Mouse (Mus musculus): ENCODE results near the gene Nav2.
A peak's percentile ranks its signal among the peaks of the same experiment; 100 is the strongest.

The Nav2 gene

DNA sequence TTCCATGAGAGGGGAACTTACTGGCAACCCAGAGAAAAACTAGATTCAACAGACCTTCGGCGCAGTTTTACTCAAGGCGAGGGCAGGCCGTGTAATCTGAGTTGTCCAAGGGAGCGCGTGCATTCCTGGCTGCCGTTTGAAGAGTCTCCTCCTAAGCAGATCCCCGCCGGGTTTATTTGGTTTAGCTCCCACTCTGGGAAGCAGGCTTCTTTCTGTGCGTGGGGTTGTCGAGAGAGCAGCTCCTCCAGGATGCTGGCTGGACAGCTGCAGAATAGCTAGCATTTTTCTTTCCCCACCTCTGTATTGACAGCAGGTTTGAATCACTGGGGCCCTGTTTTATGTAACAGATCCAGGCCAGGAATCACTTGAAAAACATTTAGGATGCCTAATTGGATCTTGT is 529.4 kb downstream of the Nav2 start:
- DNase-seq (ENCODE audit: low spot score in 2 of 2) = peak; percentile 52 to 58

DNA sequence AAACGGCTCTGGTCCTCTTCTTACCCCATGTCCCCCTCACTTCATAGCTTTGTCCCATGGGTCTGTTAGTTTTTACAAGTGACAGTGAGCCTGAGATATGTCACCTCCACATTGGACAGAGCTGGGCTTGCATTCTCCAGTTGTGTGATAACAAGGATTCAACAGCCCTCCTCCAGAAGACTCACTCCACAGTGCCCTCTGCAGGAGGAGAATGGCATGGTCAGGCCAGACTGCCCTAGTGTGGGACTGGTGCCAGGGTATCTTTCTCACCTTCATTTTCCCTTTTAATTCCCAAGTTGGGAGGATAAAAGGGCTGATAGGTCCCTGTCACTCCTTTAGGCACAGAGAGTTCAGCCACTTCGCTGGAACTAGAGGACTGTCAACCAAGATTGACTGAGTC is 530.6 kb downstream of the Nav2 start:
- DNase-seq (ENCODE audit: low spot score in 2 of 2) = no peak

DNA sequence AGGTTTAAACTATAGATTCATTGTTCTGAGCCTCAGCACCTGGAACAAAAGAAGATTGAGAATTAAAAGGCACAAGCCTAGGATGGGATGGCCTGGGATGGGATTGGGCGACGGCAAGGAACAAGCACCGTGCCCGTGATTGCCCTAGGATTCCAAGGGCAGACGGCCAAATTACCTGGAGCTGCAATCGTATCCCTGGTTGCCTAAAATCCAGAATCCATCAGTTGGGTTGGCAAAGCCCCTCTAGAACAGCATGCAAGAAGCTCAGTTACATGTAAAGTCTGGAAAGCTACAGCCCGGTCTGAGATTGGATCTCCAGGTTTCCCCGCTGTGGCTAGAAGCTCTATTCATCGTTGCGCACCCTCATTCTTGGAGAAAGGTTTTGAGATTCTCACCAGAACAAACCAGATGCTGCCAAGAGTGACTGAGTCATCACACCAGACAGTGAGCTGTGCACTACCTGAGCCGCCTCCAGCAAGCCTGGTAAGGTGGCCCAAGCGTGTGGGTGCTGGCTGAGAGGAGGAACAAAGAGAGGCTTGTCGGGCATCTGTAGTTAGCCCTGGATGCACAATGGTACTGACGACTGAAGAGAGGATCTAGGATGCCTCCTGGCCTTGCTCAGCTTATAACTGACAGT is 531.9 kb downstream of the Nav2 start:
- peak; percentile 71 to 73 for DNase-seq (ENCODE audit: low spot score in 2 of 2)

DNA sequence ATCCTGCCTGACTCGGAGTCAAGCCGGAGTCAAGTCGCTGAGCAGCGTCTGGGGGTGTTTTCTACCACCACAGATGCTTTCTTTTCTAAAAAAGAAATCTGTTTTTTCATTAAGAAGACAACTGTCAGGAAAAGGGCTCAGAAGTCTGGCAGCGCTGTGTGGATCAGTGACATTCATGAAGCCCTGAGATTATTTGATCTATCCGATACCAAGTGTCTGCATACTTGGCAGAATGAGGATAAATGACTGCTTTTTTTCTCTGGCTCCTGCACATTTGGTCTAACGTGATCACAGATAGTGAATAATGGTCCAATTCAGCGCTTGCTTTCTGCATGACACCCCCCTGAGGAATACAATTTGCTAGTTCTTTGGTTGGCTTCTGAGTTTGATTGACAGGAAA is 533.7 kb downstream of the Nav2 start:
- no peak for DNase-seq (ENCODE audit: low spot score in 2 of 2)

DNA sequence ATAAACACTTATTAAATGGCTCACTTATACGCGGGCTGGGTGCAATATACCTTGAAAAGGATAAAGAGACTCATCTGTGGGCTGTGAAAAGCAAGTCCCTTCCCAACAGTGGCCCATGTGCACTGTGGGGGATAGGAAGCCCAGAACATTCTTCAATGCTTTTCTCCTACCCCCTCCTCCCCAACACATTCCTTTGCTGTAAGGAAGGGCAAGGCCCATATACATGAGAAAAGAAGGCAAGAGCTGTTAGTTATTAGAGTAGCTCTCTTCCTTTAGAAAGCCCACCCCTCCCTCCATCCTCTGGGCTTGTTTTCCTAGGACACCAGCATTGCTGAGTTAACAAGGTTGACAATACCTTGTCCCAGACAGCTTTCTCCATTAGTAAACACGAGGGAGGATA is 540.1 kb downstream of the Nav2 start:
- DNase-seq (ENCODE audit: low spot score in 2 of 2) = no peak

DNA sequence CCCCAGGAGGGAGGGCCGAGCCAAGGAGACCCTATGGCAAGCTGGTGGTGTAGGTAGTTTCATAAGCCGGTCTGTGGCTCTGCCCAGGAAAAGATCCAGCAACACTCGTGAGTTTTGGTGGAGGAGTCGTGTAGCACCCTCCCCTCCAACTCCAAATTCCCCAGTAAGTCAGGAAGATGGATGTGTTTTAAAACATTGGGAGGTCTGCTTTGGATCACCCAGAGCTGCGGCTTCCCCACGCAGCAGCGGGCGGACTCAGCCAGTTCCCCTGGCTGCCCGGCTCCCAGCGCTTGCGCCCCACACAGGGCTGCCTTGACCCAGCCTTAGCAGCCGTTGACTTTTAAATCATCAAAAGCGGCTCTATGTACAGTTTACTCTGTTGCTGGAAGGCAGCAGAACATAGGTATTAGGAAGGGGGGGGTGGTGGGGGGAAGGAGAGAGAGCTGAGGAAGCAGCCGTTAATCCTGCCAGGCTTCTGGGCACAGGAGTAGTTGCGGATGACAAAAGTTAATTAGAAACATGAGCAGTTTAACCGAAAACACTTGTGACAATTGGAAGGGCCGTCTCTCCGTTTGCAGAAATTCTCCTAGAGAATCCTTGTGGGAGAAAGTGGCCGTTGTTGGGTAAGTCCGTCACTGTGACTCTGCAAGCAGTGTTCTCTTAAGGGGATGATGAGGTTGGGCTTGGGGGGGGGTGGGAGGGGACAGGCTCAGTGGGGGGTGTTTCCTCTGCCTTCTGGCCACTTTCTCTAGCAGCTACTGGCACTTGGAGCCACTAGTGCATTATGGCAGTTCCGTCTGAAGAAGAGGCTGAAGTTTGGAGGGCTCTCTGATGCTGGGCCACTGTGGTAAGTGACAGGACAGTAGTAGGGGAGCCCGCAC is 542.0 kb downstream of the Nav2 start:
- no peak for DNase-seq (ENCODE audit: low spot score in 2 of 2)

DNA sequence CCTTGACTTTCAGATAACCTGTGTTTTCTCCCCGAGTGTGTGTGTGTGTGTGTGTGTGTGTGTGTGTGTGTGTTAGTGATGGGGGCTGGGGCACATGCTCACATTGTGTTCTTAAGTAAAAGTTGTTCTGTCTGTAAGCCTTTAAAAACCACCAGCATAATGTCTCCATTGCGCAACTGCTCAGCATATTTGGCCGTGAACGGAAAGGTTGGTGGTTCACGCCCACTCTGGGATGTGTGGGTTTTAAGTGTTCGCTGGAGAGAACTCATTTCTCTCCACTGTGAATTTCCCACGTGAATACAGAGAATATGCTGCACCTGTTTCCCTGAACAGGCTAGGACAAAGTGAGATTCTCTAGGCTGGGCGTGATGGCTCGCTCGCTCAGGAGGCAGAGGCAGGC is 542.7 kb downstream of the Nav2 start:
- peak; percentile 68 to 76 for DNase-seq (ENCODE audit: low spot score in 2 of 2)

DNA sequence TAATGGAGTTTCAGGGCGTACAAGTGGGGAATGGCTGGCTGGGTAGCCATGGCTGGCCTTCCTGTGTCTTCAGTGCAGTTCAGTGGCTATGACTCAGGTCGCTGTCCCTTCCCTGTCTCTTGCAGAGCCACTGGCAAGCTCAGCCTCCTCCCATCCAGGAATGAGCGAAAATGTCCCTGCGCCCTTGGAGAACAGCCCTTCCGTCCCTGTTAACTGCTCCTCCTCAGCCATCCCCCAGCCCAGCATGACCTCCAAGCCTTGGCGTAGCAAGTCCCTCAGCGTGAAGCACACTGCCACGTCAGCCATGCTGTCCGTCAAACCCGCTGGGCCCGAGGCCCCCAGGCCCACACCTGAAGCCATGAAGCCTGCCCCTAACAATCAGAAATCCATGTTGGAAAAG is 543.8 kb downstream of the Nav2 start:
- DNase-seq (ENCODE audit: low spot score in 2 of 2) = no peak

DNA sequence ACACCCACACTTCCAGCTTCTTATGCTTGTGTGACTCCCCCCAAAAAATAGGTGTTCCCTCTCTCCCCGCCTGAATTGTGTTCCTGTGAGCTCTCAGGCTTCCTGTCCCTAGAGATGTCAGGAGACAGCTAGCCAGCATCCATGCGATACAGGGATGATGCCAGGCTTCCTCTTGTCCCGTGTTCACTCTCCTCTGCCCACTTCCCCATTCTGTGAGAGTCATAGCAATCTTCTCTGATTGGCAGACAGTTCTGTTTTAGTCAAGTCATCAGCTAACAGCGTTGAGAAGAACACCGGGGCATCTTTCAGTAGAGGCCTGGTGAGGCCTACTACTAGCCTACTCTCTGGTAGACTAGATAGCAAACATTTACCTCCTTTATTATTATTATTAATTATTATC is 546.1 kb downstream of the Nav2 start:
- DNase-seq (ENCODE audit: low spot score in 2 of 2) = no peak

DNA sequence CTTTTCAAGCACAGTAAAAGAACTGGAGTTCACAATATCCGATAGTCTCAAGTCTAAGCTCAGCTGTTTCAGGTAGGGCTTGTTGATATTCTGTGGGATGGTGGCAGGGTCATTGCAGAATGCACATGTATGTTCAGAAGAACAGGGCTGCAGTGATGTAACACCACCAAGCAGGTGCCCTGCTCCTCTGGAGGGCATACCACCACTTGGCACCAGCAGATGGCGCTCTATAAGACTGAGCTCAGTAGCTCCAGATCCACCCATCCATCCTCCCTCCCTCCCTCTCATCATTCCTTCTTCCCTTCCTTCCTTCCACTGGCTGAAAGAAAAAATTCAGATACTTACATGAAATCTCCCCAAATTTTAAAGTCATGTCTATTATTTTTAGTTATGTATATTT is 547.6 kb downstream of the Nav2 start:
- DNase-seq (ENCODE audit: low spot score in 2 of 2) = no peak

DNA sequence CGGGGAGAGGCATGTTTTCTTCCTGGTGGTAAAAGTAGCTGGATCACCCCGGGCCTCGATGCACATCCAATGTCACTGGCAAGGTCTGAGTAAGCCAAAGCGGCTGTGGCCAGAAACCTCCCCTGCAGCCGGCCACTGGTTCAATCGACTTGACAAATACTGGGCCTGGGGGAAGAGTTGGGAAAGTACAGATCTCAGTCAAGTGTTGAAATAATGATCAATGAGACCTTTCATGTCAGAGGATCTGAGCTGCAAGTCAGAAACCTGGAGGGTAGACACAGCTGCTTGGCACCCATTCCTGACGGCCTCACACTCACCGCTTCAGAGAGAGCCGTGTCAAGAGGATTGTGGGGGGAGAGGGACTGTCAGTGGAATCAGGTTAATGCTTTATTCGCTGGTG is 548.9 kb downstream of the Nav2 start:
- DNase-seq (ENCODE audit: low spot score in 2 of 2) = no peak

DNA sequence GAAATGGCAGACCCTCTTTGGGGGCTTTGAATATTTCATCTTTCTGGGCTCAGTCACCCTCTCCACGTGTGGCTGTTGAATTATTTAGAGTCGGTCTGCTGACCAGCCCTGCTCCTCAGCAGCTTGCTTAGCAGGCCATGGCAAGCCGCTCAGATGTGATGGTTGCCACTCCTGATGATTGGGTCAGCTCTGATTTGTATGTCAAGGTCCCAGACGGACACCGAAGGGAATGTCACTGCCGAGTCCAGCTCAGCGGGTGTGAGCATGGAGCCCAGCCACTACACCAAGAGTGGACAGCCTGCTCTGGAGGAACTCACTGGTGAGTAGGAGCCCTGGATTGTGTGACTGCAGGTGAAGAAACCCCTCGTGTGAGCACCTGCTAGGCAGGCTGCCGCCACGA is 549.4 kb downstream of the Nav2 start:
- no peak for DNase-seq (ENCODE audit: low spot score in 2 of 2)

DNA sequence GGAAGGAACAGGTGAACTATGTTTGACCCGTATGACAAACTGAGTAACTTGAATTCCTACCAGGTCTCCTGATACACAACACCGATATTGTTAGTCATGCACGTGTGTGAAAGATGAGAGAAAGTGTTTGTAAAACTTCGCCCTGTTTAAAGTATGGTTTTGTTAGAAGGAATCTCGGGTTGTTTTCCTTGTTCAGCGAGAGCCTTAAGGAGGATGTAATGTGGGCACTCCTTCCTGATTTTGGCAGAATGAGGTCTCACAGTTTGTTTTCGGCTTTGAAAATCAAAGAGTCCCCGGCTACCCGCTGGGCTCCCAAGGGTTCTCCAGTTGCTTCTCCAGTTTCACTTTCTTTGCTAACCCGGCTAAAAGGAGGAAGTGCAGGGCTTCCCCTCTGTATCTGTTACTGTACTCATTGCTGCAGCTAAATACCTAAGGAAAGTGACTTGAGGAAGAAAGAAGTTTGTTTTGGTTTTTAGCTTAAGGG is 553.9 kb downstream of the Nav2 start:
- DNase-seq (ENCODE audit: low spot score in 2 of 2) = no peak

DNA sequence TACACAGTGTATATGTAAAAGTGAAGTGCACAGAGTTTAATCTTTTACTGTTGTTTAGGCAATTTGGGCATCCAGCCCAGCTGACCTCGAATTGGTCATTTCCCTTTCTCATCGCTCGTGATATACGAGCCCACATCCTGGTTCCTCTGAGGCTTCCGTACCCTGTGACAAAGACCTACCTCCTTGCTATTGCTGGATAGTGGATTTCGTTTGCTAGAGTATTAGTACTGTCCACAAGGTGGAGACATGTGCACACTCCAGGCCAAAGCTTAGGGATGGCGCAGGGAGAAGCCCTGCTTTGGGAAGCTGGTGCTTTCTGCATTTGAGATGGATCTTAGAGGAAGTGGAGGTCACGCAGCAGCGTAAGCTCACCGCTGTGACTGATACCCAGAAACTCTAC is 559.3 kb downstream of the Nav2 start:
- DNase-seq (ENCODE audit: low spot score in 2 of 2) = no peak

DNA sequence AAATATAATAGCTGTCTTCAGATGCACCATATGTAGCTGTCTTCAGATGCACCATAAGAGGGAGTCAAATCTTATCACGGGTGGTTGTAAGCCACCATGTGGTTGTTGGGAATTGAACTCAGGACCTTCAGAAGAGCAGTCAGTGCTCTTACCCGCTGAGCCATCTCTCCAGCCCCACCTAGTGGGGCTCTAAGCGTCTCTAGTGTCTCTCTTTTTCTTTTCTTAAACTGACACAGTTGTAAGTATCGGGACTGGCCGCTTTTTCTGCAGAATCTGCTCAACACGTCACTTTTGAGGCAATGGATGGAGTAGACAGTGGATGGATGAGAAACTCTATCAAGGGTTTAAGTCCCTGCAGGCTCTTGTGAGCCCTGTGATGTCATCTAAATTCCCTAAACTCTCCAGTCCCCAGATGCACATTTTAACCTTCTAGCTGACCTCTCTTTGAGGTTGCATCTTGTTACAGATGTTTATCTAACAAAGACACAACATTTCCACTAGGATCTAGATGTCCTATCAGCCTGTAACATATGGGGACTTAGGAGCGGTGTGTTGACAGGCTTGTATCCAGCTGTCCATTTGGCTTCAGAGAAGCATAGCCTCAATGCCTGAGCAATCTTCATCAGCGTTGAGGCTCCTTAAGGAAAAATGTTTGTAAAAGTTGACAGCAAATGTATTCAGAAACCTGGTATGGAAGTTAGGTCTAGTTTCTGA is 560.1 kb downstream of the Nav2 start:
- DNase-seq (ENCODE audit: low spot score in 2 of 2) = no peak

DNA sequence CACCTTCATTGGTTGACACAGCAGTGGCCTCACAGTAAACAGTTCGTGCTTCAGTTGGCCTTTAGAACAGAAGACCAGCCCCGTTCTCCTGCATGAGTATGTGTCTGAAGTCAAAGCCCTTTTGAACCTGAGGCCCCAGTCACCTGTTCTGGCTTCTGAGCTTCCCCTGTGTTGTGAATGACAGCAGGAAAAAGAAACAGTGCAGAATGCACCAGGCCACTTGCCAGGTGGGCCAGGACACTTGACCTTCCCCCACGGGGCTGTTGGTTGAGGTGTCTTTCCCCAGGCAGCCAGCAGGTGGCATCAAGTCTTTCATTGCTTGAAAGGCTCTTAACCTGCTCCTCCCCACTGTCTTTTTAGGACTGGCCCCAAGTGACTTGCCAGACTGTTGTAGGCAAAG is 562.8 kb downstream of the Nav2 start:
- no peak for DNase-seq (ENCODE audit: low spot score in 2 of 2)

DNA sequence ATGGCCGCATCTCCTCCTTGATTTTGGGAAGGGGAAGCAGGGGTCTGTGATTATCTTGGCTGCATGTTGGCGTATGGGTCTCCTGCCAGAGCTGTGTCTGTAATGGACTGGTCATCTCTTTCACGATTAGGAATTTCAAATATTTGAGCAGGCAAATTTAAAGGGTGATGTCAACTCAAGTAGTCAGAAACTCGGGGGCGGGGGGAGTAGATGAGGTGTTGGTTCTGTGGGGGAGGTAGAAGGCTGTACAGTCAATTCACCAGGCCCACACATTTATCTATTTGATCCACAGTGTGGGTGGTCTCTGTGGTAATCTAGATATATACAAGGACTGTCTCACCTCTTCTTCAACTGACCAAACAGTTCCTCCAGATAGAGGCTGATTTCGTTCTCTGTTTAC is 566.8 kb downstream of the Nav2 start:
- no peak for DNase-seq (ENCODE audit: low spot score in 2 of 2)

DNA sequence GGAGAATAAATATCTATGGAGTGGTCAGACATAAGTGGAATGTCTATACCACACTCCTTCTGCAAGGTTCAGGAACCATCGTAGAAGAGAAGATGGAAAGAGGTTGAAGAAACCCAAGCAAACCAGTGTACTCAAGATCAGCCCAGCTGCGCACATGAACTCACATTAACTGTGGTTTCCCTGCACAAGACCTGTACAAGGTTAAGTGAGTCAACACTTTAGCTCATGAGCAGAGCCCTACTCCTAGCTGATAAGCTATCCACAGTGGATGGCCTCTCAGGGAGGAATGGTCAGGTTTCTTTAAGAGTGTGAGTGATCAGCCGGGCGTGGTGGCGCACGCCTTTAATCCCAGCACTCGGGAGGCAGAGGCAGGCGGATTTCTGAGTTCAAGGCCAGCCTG is 567.6 kb downstream of the Nav2 start:
- no peak for DNase-seq (ENCODE audit: low spot score in 2 of 2)

DNA sequence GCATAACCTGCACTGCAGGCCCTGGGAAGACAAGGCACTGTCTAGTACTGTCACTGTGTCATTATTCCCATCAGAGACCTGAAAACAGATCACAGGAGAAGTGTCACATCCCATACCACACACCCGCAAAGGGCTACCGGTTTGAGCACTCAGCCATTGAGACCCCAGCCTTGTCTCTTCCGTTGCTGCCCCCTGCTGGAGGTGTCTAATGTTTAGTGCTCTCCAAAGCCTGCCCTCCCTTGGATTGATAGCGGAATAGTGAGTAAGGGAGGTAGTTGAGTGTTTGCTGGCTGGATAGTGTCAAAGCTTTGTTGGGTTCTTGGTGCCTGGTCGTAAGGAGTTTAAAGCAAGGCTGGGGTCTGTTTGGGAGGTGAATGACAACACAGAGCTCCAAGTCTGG is 568.1 kb downstream of the Nav2 start:
- DNase-seq (ENCODE audit: low spot score in 2 of 2) = no peak

DNA sequence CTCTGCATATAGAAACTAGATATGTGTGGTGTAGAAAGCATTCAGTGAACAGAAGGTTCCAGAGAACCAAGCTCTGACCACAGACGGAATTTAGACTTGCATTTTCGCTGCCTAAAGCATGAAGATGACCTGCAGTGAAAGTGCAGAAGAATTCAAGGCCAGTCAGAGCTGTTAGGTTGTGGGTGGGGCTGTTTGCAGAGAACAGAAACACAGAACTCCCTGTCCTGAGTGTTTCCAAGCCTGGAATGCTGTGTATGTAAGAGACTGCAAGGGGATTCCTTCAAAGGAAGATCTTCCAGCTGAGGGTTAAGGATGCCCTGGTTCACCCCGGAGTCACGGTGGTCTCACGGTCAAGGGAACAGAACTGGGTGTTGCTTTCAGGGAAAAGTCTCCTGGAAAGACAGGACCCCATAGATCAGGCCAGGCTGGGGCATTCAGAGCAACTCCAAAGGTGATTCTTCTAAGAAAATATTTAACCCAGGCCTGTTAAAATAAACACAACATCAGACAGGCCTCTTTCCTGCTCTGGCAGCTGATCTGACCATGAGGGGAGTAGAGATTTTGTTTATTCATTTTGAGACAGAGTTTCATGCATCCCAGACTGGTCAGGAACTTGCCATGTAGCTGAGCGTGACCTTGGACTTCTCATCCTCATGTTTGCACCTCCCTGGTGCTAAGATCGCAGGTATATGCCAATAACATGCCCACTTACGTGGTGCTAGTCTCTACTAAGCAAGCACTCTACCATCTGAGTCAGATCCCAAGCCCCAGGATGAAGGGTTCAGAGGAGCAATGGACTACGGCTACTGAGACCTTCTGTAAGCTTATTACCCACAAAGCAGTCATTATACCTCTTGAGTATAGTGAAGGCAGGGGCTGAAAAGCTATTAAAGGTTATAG is 568.8 kb downstream of the Nav2 start:
- no peak for DNase-seq (ENCODE audit: low spot score in 2 of 2)

DNA sequence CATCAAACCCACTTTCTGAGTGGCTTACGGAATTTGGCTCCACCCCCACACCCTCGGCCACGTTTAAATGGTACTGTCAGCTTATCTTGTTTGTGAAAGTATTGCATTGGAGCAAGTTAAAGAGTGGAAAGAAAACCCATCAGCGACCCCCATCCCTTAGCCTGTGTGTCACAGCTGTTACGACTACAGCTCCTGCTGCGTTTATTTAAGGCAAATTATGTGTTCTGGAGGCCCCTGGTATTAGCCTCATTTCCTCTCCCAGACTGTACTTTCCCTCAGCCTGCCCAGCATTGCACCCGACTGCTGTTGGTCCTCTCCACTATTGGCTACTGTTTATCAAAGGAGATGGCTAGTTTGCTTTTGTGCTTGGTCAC is 569.4 kb downstream of the Nav2 start:
- no peak for DNase-seq (ENCODE audit: low spot score in 2 of 2)

DNA sequence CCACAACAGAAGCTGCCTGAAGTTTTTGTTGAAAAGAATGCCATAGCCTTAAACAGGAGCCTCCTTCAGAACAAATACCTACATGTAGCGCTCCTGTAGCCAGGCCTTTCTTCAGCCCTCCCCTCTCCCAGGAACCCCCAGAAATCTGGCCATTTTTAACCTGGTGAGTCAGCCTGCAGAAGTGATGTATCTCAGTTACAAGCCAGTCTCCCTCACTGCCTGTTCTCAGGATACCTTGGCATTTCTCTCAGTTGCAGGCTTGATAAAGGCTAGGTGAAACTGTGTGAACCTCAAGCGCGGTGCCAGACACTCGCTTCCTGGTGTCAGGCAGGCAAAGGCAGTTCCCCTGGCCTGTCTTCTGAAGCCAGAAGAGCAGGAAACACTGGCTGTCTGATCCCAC is 570.4 kb downstream of the Nav2 start:
- no peak for DNase-seq (ENCODE audit: low spot score in 2 of 2)

Data from right cerebral cortex, postnatal 36 days (tissue).